Mouse (Mus musculus) Patski (cell line): Measurements from ENCODE around the gene Polr2c. TPM values are rescaled to one million over a fixed set of nuclear protein-coding genes. Genes with fewer than 3 reads are reported as not detected.
A peak's percentile ranks its signal among the peaks of the same experiment; 100 is the strongest.

Experiments
- ATAC-seq: fragments of 100-300 bp; one replicate; pipeline ENCODE4 v1.8.0; 2021
- CTCF ChIA-PET: fragments of 350-600 bp; sonication (Branson Sonifier 250); formaldehyde crosslinking; loops from one replicate; lab custom pipeline; 2022; ENCODE audit warnings: inconsistent platforms; lab: Charles Lee
- POLR2A ChIA-PET: fragments of 350-600 bp; sonication (Branson Sonifier 250); formaldehyde crosslinking; loops from one replicate; lab custom pipeline; 2022; ENCODE audit warnings: antibody characterized with exemption, inconsistent platforms; lab: Charles Lee
- DNase-seq: peaks from one replicate; pipeline ENCODE4 v3.0.0-alpha.2; 2011; ENCODE audit warnings: low read depth, low spot score
- H3K27me3 ChIP-seq: fragments of 371-371 bp; one replicate; pipeline ENCODE4 v1.5.1; 2021
- CTCF ChIP-seq: fragments of 100-300 bp; IDR thresholded peaks from one replicate; pipeline ENCODE4 v1.5.1; 2021
- in situ Hi-C: fragments of 300-500 bp; cut with MboI; formaldehyde crosslinking; loops from 3 replicates; pipeline ENCODE4 v1.11.1; 2018; ENCODE audit warnings: low pct_unique_long_range_greater_than_20kb, mixed read lengths
- polyA plus RNA-seq: library from polyadenylated mRNA; unstranded; gene quantifications from one replicate; pipeline ENCODE4 v1.2.3, GENCODE M21; 2021

Gene Polr2c
- 110 TPM for polyA plus RNA-seq

DNA sequence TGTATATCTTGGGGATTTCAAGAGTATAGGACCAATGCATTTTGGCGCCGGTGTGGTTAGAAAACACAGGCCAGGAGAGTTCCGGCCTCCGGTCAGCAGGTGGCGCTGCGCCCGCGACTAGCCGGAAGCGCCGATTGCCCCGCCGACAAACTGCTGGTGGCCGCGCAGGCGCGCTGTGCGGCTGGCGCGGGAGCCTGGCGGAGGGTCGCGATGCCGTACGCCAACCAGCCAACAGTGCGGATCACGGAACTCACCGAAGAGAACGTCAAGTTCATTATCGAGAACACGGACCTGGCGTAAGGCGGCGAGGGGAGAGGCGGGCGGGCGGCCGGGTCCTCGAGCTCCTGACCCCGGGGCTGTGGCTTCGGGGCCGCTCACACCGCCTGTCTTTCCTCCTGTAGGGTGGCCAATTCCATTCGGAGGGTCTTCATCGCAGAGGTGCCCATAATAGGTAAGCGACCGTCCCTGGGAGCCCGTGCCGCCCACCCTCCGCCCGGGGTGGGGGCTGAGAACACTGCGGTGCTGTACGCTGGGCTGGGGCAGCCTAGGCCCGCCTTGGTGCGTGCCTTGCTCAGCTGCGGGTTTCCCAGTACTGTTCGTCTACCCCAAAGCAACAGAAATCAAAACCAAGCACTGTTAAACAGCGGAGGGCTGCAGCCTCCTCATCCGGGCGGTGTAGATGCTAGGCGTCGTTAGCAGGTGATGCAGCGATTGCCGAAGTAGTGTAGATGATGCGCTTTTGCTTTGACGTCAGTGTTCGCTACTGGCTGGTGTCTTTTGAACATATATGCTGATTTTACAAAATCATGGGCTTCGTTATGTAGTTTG is at the start of gene Polr2c:
TSS of gene Polr2c (plus strand) at position 105 of the 828 bp plus-strand sequence.
- CTCF ChIA-PET = interaction anchor here (0.8 kb wide), 1 partner anchor 10 kb away, joined by 3 read pairs; no protein-coding TSS in a partner anchor
- no peak for DNase-seq
- no peak for TF ChIP-seq CTCF
- POLR2A ChIA-PET = interaction anchor here (0.6 kb wide), 1 partner anchor 8 kb away, joined by 3 read pairs; no protein-coding TSS in a partner anchor
- peak; percentile 51 for ATAC-seq
- in situ Hi-C loops = no loop called here
- H3K27me3 ChIP-seq = no peaks in the 10 kb centered on the region

DNA sequence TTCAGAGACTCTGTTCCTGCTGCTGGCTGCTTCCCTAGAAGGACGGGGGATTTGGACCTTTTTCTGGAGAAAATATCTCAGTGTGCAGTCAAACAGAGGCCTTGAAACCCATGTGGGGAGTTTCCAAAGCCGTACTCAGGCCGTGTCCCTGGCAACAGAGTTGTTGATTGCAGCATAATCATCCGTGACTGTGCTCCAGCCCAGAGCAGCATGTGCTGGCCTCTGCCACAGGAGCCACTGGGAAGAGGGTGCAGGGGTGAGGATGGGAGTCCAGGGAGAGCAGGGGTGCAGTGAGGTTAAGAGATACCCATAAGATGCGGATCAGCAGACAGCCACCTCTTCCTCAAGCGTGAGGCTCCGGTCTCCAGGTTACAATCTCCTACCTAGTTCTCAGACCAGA is 49.7 kb upstream of the Polr2c start:
- peak; percentile 50 for DNase-seq
- no peak for TF ChIP-seq CTCF
- ChIA-PET POLR2A (no interaction called here), CTCF (interaction anchor here (0.8 to 0.9 kb wide), 2 partner anchors 14 to 15 kb away, joined by 3 read pairs; no protein-coding TSS in a partner anchor)
- no peaks in the 10 kb centered on the region for H3K27me3 ChIP-seq
- in situ Hi-C loops = loop anchor here (10.0 kb wide), 1 partner anchor 203 kb away; the partner anchor contains the start of genes Fam192a and Rspry1
- peak; percentile 63 for ATAC-seq

DNA sequence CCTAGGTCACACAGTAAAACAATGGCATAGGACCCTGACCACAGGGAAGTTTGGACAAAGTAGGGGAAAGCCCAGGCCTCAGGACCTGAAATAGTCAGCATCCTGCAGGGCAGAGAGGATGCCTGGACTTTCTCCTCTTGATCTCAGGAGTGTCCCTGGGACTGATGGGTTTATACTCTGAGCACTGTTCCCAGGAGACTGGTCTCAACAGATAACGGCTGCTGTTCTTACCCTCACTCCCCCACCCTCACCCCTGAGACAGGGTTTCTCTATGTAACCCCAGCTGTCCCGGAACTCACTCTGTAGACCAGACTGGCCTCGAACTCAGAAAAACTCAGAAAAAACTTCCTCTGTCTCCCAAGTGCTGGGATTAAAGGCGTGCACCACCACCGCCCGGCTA is 48.9 kb upstream of the Polr2c start:
- POLR2A ChIA-PET = no interaction called here
- H3K27me3 ChIP-seq = no peaks in the 10 kb centered on the region
- CTCF ChIA-PET = no interaction called here
- DNase-seq (no peak), ATAC-seq (no peak)
- TF ChIP-seq CTCF = no peak
- in situ Hi-C loops = loop anchor here (10.0 kb wide), 1 partner anchor 204 kb away; the partner anchor contains the start of genes Fam192a and Rspry1

DNA sequence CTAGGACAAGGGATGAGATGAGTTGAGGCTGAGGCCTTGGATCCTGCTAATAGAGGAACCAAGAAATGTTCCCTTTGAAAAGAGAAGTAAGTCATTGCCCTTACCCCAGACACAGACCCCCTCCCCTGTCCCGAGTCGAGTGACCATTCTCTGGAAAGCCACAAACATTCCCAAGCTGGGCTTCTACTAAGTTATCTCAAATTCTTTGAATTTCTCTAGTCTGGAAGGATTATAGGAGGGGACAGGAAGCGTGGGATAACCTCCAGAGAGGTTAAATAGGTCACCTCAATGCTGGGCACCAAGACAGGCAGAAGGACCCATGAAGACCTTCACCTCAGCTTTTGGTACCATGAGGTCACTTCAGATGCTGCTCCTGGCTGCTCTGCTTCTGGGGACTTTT is 47.1 kb upstream of the Polr2c start, which contains the start of gene Ccl17:
TSS of gene Ccl17 (plus strand) at position 301 of the 400 bp plus-strand sequence.
- CTCF ChIA-PET = interaction anchor here (1.2 to 2.3 kb wide), 5 partner anchors 16 to 106 kb away, joined by 3 to 14 read pairs (median 6); no protein-coding TSS in a partner anchor
- POLR2A ChIA-PET = interaction anchor here (1.1 to 1.3 kb wide), 2 partner anchors 23 to 104 kb away, joined by 3 to 4 read pairs; no protein-coding TSS in a partner anchor
- ATAC-seq (no peak), DNase-seq (no peak)
- no peak for TF ChIP-seq CTCF
- no peaks in the 10 kb centered on the region for H3K27me3 ChIP-seq
- in situ Hi-C loops = loop anchor here (10.0 kb wide), 1 partner anchor 285 kb away; no protein-coding TSS in a partner anchor

DNA sequence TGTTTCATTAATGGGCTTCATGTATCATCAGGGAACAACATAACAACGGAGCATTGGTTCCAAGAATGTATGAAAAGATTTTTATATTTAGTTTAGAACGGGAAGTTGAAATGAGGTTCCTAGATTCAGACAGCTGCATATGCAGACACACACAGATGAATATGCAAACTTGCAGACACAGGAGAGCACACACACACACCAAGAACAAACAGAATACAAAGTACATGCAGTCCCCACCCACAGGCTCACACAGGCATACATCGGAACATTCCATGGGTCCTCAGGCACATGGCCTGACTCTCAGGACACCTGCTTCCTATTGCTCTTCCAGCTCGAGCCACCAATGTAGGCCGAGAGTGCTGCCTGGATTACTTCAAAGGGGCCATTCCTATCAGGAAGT is 46.4 kb upstream of the Polr2c start:
- H3K27me3 ChIP-seq = no peaks in the 10 kb centered on the region
- DNase-seq = no peak
- no peak for ATAC-seq
- TF ChIP-seq CTCF = no peak
- ChIA-PET POLR2A (interaction anchor here (1.2 to 1.3 kb wide), 2 partner anchors 24 to 108 kb away, joined by 3 read pairs; no protein-coding TSS in a partner anchor), CTCF (interaction anchor here (1.2 to 2.3 kb wide), 7 partner anchors 9 to 319 kb away, joined by 3 to 14 read pairs (median 5); no protein-coding TSS in a partner anchor)
- in situ Hi-C loops = loop anchor here (10.0 kb wide), 1 partner anchor 286 kb away; no protein-coding TSS in a partner anchor

DNA sequence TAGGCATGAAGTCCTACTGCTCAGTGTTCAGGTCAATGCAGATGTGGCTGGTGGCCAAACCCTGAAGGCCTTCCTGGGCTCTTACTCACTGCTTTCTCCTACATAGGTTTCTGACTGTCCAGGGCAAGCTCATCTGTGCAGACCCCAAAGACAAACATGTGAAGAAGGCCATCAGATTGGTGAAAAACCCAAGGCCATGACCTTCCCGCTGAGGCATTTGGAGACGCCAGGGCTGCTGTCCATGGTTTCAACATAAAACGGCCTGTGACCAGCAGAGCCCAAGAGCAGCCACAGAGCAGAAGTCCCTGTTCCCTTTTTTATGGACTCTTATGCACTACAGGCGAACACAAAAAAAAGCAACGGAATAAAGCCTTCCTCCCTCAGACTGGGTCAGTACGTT is 45.6 kb upstream of the Polr2c start:
- ATAC-seq = no peak
- in situ Hi-C loops = loop anchor here (10.0 kb wide), 1 partner anchor 287 kb away; no protein-coding TSS in a partner anchor
- no peak for TF ChIP-seq CTCF
- ChIA-PET POLR2A (interaction anchor here (0.9 to 1.2 kb wide), 2 partner anchors 107 to 109 kb away, joined by 3 read pairs; no protein-coding TSS in a partner anchor), CTCF (interaction anchor here (1.0 to 2.2 kb wide), 9 partner anchors 10 to 320 kb away, joined by 3 to 10 read pairs (median 4); partner anchors contain the start of gene Cx3cl1)
- DNase-seq = no peak
- no peaks in the 10 kb centered on the region for H3K27me3 ChIP-seq

DNA sequence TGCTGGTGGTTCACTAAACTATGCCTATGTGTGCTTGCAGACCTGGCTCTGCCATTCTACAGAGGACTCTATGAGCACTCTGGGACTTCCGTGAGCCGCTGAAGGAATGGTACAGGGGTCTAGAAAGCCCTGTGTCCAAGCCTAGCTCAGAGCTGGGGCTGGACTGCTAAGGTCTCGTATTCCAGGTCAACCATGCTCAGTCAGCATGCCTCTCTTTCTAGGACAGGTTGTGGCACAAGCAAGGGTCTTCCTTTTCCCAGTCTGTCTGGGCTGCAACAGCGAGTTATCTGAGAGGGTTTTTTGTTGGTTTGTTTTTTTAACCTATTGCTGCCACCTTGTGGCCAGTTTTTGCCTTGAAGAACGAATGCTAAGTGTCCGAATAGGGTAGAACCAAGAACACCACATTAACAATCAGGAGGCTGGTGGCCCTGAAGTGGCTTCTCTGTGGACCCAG is 44.6 kb upstream of the Polr2c start:
- DNase-seq (peak; percentile 60), ATAC-seq (no peak)
- no peaks in the 10 kb centered on the region for H3K27me3 ChIP-seq
- TF ChIP-seq CTCF = no peak
- ChIA-PET POLR2A (interaction anchor here (0.9 kb wide), 1 partner anchor 108 kb away, joined by 3 read pairs; no protein-coding TSS in a partner anchor), CTCF (interaction anchor here (1.4 to 2.0 kb wide), 2 partner anchors 30 to 108 kb away, joined by 3 to 10 read pairs; no protein-coding TSS in a partner anchor)
- in situ Hi-C loops = loop anchor here (10.0 kb wide), 1 partner anchor 288 kb away; no protein-coding TSS in a partner anchor

DNA sequence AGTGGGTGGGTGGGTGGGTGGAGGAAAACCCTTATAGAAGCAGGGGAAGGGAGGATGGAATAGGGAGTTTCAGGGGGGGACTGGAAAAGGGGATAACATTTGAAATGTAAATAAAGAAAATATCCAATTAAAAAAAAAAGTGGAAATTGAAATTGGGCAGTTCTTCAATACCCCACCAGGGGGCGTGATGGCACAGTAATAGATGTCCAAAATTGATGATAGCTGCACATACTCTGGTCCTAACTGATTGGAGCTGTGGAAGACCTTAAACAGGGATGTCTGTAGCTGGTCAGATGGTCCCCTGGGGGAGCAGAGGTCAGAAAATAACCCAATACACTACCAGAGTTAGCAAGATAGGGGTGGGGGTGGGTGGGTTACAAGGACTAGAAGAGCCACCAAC is 42.7 kb upstream of the Polr2c start:
- no peak for ATAC-seq
- no peaks in the 10 kb centered on the region for H3K27me3 ChIP-seq
- in situ Hi-C loops = loop anchor here (10.0 kb wide), 1 partner anchor 290 kb away; no protein-coding TSS in a partner anchor
- no peak for DNase-seq
- TF ChIP-seq CTCF = peak; percentile 61
- POLR2A ChIA-PET = interaction anchor here (1.6 kb wide), 1 partner anchor 9 kb away, joined by 3 read pairs; no protein-coding TSS in a partner anchor
- CTCF ChIA-PET = interaction anchor here (0.7 to 1.6 kb wide), 14 partner anchors 12 to 129 kb away, joined by 3 to 7 read pairs (median 4); partner anchors contain the start of gene Cx3cl1

DNA sequence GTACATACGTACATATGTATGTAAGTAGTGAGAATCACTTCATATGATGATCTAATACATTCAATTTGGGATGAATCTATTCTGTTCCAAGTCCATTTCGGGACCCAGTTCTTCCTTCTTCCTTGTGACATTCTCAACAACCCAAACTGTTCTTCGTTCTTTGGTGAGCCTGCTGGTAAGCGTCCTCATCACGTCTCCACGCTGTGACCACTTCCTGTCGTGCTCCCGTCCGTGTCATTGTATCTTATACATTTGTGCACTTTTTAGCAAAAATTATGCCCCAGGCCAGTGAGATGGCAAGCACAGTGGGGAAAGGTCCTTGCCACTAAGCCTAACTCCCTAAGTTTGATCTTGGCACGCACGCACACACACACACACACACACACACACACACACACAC is 39.3 kb upstream of the Polr2c start:
- TF ChIP-seq CTCF = no peak
- in situ Hi-C loops = loop anchor here (10.0 kb wide), 1 partner anchor 293 kb away; no protein-coding TSS in a partner anchor
- no peaks in the 10 kb centered on the region for H3K27me3 ChIP-seq
- DNase-seq (no peak), ATAC-seq (no peak)
- ChIA-PET CTCF (no interaction called here), POLR2A (no interaction called here)
